Mouse (Mus musculus): Measurements from ENCODE around the gene Pglyrp1. TPM values are rescaled to one million over a fixed set of nuclear protein-coding genes. Genes with fewer than 3 reads are reported as not detected.

Gene Pglyrp1
- 100 to 1,000 TPM in 1 of 2 experiments, 10 to 100 TPM in 1; 88.7 to 183 TPM for polyA plus RNA-seq (2017; shearing (Covaris generic))

GRCm38 (mm10) chr7:18871031-18871430 is at the start of gene Pglyrp1:
Pglyrp1 (plus strand) TSS chr7:18871331.

DNA sequence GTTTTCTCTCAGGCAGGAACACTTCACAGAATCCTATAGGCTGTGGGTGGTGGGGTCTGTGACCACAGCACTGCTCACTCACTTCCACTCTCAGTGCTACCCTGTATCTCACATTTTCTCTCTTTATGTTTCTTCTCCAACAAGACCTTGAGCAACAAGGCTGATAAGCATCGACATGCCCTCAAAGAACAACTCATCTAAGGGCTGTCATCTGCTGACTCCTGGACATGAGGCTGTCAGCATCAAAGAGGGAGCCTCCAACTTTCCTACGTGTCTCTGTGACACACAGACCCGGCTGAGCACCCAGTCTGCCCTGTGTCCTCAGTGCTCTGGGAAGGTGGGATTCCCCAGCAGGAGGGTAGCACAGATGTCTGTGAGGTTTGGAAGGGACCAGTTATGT is 49.6 kb upstream of the Pglyrp1 start, which contains the start of gene Psg17:
TSS of gene Psg17 (minus strand) at position 101 of the 400 bp plus-strand sequence.

DNA sequence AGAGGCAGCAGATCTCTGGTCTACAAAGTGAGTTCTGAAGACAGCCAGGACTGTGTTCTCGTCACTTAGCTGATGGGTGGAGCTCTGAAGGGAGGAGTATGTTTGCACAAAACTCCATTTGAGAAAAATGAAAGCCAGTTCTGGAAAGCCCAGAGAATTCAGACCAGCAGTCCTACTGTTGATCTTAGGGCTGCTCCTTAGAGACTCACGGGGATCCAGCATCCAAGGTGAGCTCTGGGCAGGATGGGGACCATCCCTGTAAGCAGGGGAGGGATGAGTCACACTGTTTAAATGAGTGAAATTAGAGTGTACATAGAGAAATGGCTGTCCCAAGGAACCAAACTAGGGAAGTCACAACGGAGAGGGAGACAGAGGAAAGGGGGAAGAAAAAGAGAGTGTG is 31.3 kb upstream of the Pglyrp1 start, which contains the start of gene Mill2:
TSS of gene Mill2 (plus strand) at position 102 of the 400 bp plus-strand sequence.

GRCm38 (mm10) chr7:18910241-18910831 is 39.2 kb downstream of the Pglyrp1 start, which contains the start of gene Ccdc61:
Ccdc61 (minus strand) TSS chr7:18910415.

DNA sequence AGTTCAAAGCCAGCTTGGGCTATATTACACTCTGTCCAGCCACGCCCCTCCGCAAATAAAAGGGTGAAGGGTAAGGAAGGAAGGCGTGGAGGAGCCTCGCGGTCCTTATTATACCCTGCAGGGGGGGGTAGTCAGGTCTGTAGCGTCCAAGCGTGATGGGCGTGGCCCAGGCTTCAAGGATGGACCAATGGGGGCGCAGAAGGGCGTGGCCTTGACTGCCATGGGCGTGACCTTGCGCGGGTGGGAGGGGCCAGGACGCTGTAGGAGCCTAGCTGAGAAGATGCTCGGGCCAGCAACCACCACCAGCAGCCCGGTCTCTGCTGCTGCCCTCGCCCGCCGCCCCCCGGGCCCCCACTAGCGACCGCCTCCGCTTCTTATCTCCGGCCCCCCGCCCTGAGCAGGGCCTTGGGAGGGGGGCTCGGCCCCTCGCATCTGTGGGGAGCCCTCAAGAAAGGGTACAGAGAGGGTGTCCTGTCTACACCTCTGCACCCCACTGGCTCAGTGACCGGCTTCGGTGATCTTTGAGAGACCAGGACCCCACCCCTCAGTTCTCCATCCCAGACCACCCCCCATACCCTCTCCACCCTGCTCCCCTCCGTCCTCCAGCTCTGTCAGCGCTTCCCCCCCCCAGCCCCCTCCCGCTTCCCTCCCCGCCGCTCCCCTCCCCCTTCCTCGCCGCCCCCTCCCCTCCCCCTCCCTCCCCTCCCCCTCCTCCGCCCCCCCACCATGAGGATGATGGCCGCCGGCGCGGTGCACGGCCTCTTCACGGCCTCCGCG is 54.2 kb downstream of the Pglyrp1 start, which contains the start of gene Nova2:
TSS of gene Nova2 (plus strand) at position 727 of the 777 bp plus-strand sequence.

Other genes with a start within 250 kb of the Pglyrp1 start
- gene Psg21, start 214.6 kb upstream of the Pglyrp1 start, polyA plus RNA-seq (2017; shearing (Covaris generic)) = under 1 TPM; 0.19 to 0.86 TPM
- under 1 TPM in 1 of 2 experiments, not detected in 1; 0.94 TPM for gene Psg20, start 185.1 kb upstream of the Pglyrp1 start, polyA plus RNA-seq (2017; shearing (Covaris generic))
- not detected for gene Psg22, start 153.2 kb upstream of the Pglyrp1 start, polyA plus RNA-seq (2017; shearing (Covaris generic))
- gene Psg19, start 72.8 kb upstream of the Pglyrp1 start, polyA plus RNA-seq (2017; shearing (Covaris generic)) = 1 to 10 TPM in 1 of 2 experiments, not detected in 1; 1.0 TPM
- gene Psg17, start 49.7 kb upstream of the Pglyrp1 start, polyA plus RNA-seq (2017; shearing (Covaris generic)) = not detected
- under 1 TPM in 1 of 2 experiments, not detected in 1; 0.68 TPM for gene Mill2, start 31.4 kb upstream of the Pglyrp1 start, polyA plus RNA-seq (2017; shearing (Covaris generic))
- 10 to 100 TPM; 34.8 to 42.9 TPM for gene Ccdc61, start 39.1 kb downstream of the Pglyrp1 start, polyA plus RNA-seq (2017; shearing (Covaris generic))
- under 1 TPM; 0.06 to 0.59 TPM for gene Nova2, start 54.6 kb downstream of the Pglyrp1 start, polyA plus RNA-seq (2017; shearing (Covaris generic))
- gene Nanos2, start 116.1 kb downstream of the Pglyrp1 start, polyA plus RNA-seq (2017; shearing (Covaris generic)) = under 1 TPM in 1 of 2 experiments, not detected in 1; 0.42 TPM
- 1 to 10 TPM; 7.5 to 8.4 TPM for gene Mypop, start 119.9 kb downstream of the Pglyrp1 start, polyA plus RNA-seq (2017; shearing (Covaris generic))
- gene Irf2bp1, start 132.7 kb downstream of the Pglyrp1 start, polyA plus RNA-seq (2017; shearing (Covaris generic)) = 10 to 100 TPM; 48.7 to 64.1 TPM
- under 1 TPM; 0.07 to 0.64 TPM for gene Foxa3, start 152.2 kb downstream of the Pglyrp1 start, polyA plus RNA-seq (2017; shearing (Covaris generic))
- 10 to 100 TPM; 22.4 to 23.4 TPM for gene Sympk, start 153.0 kb downstream of the Pglyrp1 start, polyA plus RNA-seq (2017; shearing (Covaris generic))
- gene Rsph6a, start 183.4 kb downstream of the Pglyrp1 start, polyA plus RNA-seq (2017; shearing (Covaris generic)) = under 1 TPM in 1 of 2 experiments, not detected in 1; 0.16 TPM
- gene Dmwd, start 204.9 kb downstream of the Pglyrp1 start, polyA plus RNA-seq (2017; shearing (Covaris generic)) = 1 to 10 TPM in 1 of 2 experiments, not detected in 1; 1.4 TPM
- gene Dmpk, start 212.5 kb downstream of the Pglyrp1 start, polyA plus RNA-seq (2017; shearing (Covaris generic)) = under 1 TPM; 0.35 to 0.40 TPM
- gene Six5, start 223.3 kb downstream of the Pglyrp1 start, polyA plus RNA-seq (2017; shearing (Covaris generic)) = under 1 TPM; 0.15 to 0.88 TPM
- under 1 TPM in 1 of 2 experiments, not detected in 1; 0.11 TPM for gene Gm4969, start 247.0 kb downstream of the Pglyrp1 start, polyA plus RNA-seq (2017; shearing (Covaris generic))
- 10 to 100 TPM; 18.1 to 22.6 TPM for gene Fbxo46, start 248.5 kb downstream of the Pglyrp1 start, polyA plus RNA-seq (2017; shearing (Covaris generic))